Mouse (Mus musculus): ENCODE measurements around the gene Lmntd1. TPM values are rescaled to one million over a fixed set of nuclear protein-coding genes. Genes with fewer than 3 reads are reported as not detected.

The Lmntd1 gene
- total RNA-seq, 2 experiments from 2014 or later = not detected

DNA sequence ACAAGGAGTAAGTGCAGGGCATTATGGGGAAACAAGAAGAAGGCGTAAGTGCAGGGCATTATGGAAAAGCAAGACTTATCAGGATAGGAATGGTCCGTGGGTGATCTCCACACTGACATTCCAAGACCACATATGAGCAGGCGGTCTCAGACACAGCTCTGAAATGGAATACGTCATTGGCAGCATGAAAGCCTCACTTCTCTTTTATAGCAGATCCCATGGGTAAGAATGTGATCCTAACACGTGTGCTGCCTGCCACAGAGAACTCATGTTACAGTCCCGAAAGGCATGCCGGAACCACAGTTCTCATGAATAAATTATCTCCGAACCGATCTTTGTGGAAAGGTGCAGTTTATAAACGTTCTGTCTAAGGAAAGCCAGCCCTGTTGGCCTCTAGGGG, 294.0 kb downstream of the Lmntd1 start:
- no peak for ATAC-seq (ENCODE audit: poor library complexity, severe bottlenecking)

Other genes with a start within 250 kb of the Lmntd1 start
- not detected in 2 replicates for gene Tuba3b, start 1.4 kb upstream of the Lmntd1 start, total RNA-seq (2015)
- gene Tuba3b, start 1.4 kb upstream of the Lmntd1 start, total RNA-seq (2017) = not detected in 2 replicates
- 13.3 and 16.1 TPM in 2 replicates for gene Rassf8, start 132.4 kb upstream of the Lmntd1 start, total RNA-seq (2015)
- gene Rassf8, start 132.4 kb upstream of the Lmntd1 start, total RNA-seq (2017) = 20.7 and 26.0 TPM in 2 replicates